Mouse (Mus musculus): ENCODE data around the gene Atl3. TPM values are rescaled to one million over a fixed set of nuclear protein-coding genes. Genes with fewer than 3 reads are reported as not detected.

The Atl3 gene
- polyA plus RNA-seq, 1 experiment from 2014 or later: 10.9 TPM

- Histone ChIP-seq H3K4me2 (ENCODE audit: low read depth, severe bottlenecking) (no peak overlapping the region), H3K9ac (ENCODE audit: low read length) (no peak overlapping the region), H3K27ac (replicated peaks; ENCODE audit: low read depth, low read length) (no peak overlapping the region), H3K36me3 (ENCODE audit: control insufficient read depth, insufficient read depth, low read length) (no peaks in the 10 kb centered on the region), H3K9me3 (ENCODE audit: control insufficient read depth, low read length) (no peaks in the 10 kb centered on the region), H3K4me1 (ENCODE audit: control insufficient read depth, insufficient read depth, low read length) (no peaks in the 10 kb centered on the region), H3K27me3 (ENCODE audit: control insufficient read depth, insufficient read depth, low read length) (no peaks in the 10 kb centered on the region), H3K4me3 (ENCODE audit: low read depth, low read length) (no peak overlapping the region)
- WGBS: 94% methylated on average over 6 of the region's 6 CpGs
- ATAC-seq (ENCODE audit: insufficient number of reproducible peaks, low FRiP score, low TSS enrichment, low read depth) (no peak), DNase-seq (ENCODE audit: low spot score) (no peak)
Observed at GRCm38 (mm10) chr19:7585764-7586163, 91.9 kb downstream of the Atl3 start.

Other genes with a start within 250 kb of the Atl3 start
- 22.6 and 30.0 TPM in 2 replicates for gene Rcor2, start 226.7 kb upstream of the Atl3 start, polyA plus RNA-seq (2014; fragmentation: Nextera tagmentation; extraction: Ambion mirVana)
- 46.8 and 53.6 TPM in 2 replicates for gene Mark2, start 152.2 kb upstream of the Atl3 start, polyA plus RNA-seq (2014; fragmentation: Nextera tagmentation; extraction: Ambion mirVana)
- 35.1 and 47.9 TPM in 2 replicates for gene Spindoc, start 111.0 kb upstream of the Atl3 start, polyA plus RNA-seq (2014; fragmentation: Nextera tagmentation; extraction: Ambion mirVana)
- gene 2700081O15Rik, start 76.4 kb upstream of the Atl3 start, polyA plus RNA-seq (2014; fragmentation: Nextera tagmentation; extraction: Ambion mirVana): 10.4 and 10.6 TPM in 2 replicates
- gene Rtn3, start 10.8 kb upstream of the Atl3 start, polyA plus RNA-seq (2014; fragmentation: Nextera tagmentation; extraction: Ambion mirVana): 78.5 and 94.1 TPM in 2 replicates
- 5.4 and 7.6 TPM in 2 replicates for gene Pla2g16, start 63.4 kb downstream of the Atl3 start, polyA plus RNA-seq (2014; fragmentation: Nextera tagmentation; extraction: Ambion mirVana)
- gene Lgals12, start 113.2 kb downstream of the Atl3 start, polyA plus RNA-seq (2014; fragmentation: Nextera tagmentation; extraction: Ambion mirVana): 0.30 and 0.93 TPM in 2 replicates
- gene Hrasls5, start 118.5 kb downstream of the Atl3 start, polyA plus RNA-seq (2014; fragmentation: Nextera tagmentation; extraction: Ambion mirVana): not detected in 2 replicates
- gene Slc22a19, start 217.3 kb downstream of the Atl3 start, polyA plus RNA-seq (2014; fragmentation: Nextera tagmentation; extraction: Ambion mirVana): not detected in 2 replicates

All from limb, embryonic 11.5 days (tissue).